In genomic region chr13:97435865-97436718, GRCm38 (mm10) we compare ENCODE assay signal across 8 mouse cellular contexts.
A peak's percentile ranks its signal among the peaks of the same experiment; 100 is the strongest.
DNase-seq lines count a peak whose midpoint lies in the region; ATAC-seq and TF ChIP-seq lines count a peak whose summit lies in the region.

No protein-coding gene starts in this region.

- peak overlapping the region; percentile 59 for H3K4me3 ChIP-seq in E14TG2a.4 (replicated peaks; ENCODE audit: low read length)
- H3K4me3 ChIP-seq in forebrain, embryonic 12.5 days (replicated peaks): peak overlapping the region; percentile 31
- peak overlapping the region; percentile 40 for H3K4me3 ChIP-seq in heart, postnatal 0 days (ENCODE audit: low read depth, low read length)

- no peaks in the 10 kb centered on the region for H3K9me3 ChIP-seq in E14TG2a.4 (ENCODE audit: low read length)
- H3K9me3 ChIP-seq in forebrain, embryonic 12.5 days: no peaks in the 10 kb centered on the region
- H3K9me3 ChIP-seq in heart, postnatal 0 days (replicated peaks; ENCODE audit: control insufficient read depth, low read length): no peaks in the 10 kb centered on the region

- H3K27ac ChIP-seq in forebrain, embryonic 12.5 days: peak overlapping the region; percentile 87
- H3K27ac ChIP-seq in heart, postnatal 0 days (ENCODE audit: low read depth): peak overlapping the region; percentile 77

- TF ChIP-seq CTCF in E14TG2a.4 (conservative IDR thresholded peaks at IDR 0.05; ENCODE audit: low read length): no peak
- TF ChIP-seq CTCF in heart, postnatal 0 days (IDR thresholded peaks at IDR 0.05; ENCODE audit: low read depth): no peak

- peaks cover 96% of the 10 kb centered on the region for H3K4me1 ChIP-seq in E14TG2a.4 (replicated peaks; ENCODE audit: low read depth, low read length)
- peaks cover 66% of the 10 kb centered on the region for H3K4me1 ChIP-seq in forebrain, embryonic 12.5 days
- peaks cover 22% of the 10 kb centered on the region for H3K4me1 ChIP-seq in heart, postnatal 0 days (ENCODE audit: control insufficient read depth, insufficient read depth)

- 0 out of 2 replicates have a peak, but pooled peaks cover 3% of the 10 kb centered on the region for H3K27me3 ChIP-seq in E14TG2a.4 (ENCODE audit: insufficient read depth, low read length)
- no peaks in the 10 kb centered on the region for H3K27me3 ChIP-seq in forebrain, embryonic 12.5 days
- peaks cover 41% of the 10 kb centered on the region for H3K27me3 ChIP-seq in heart, postnatal 0 days (ENCODE audit: control insufficient read depth, insufficient read depth, low read length)

- peak overlapping the region; percentile 47 for H3K9ac ChIP-seq in forebrain, embryonic 12.5 days
- peak overlapping the region; percentile 24; the same call in 1 of the 2 replicates for H3K9ac ChIP-seq in heart, postnatal 0 days (replicated peaks; ENCODE audit: low read depth, low read length)

- peak; percentile 30 for DNase-seq in heart, postnatal 0 days (ENCODE audit: low spot score)
- peak; percentile 70 for DNase-seq in kidney, postnatal 10 days
- peak; percentile 72 for DNase-seq in lung, postnatal 10 days
- DNase-seq in ovary, postnatal 10 days (ENCODE audit: low spot score): peak; percentile 20
- DNase-seq in left cerebral cortex, adult 8-10 months (ENCODE audit: low spot score in 2 of 2): no peak

- WGBS in forebrain, embryonic 12.5 days: 2% methylated on average over 24 of the region's 24 CpGs
- WGBS in heart, postnatal 0 days: 13% methylated on average over 24 of the region's 24 CpGs

- peak; percentile 50 for ATAC-seq in activated CD4-positive, CD25-positive, alpha-beta regulatory T cell, adult 4 months
- ATAC-seq in forebrain, embryonic 12.5 days (ENCODE audit: low FRiP score): peak; percentile 23; the same call in 1 of the 2 replicates
- ATAC-seq in heart, postnatal 0 days (ENCODE audit: insufficient read depth, low read depth): peak; percentile 57

- peak overlapping the region; percentile 55 for H3K4me2 ChIP-seq in forebrain, embryonic 12.5 days
- peak overlapping the region; percentile 67 for H3K4me2 ChIP-seq in heart, postnatal 0 days (ENCODE audit: low read depth, low read length)

- TF ChIP-seq EP300 in heart, postnatal 0 days (IDR thresholded peaks at IDR 0.05; ENCODE audit: low read depth): no peak

- H3K36me3 ChIP-seq in E14TG2a.4 (ENCODE audit: insufficient read depth, low read length): no peaks in the 10 kb centered on the region
- no peaks in the 10 kb centered on the region for H3K36me3 ChIP-seq in forebrain, embryonic 12.5 days (replicated peaks)
- H3K36me3 ChIP-seq in heart, postnatal 0 days (replicated peaks; ENCODE audit: control insufficient read depth, insufficient read depth, low read length): no peaks in the 10 kb centered on the region

Comparison
In these comparisons a context has a peak if more than half of its experiments do, and no peak if none do; other contexts are left out.
1. DNase-seq: peak in heart, postnatal 0 days (single experiment), kidney, postnatal 10 days (single experiment), lung, postnatal 10 days (single experiment) and ovary, postnatal 10 days (single experiment); none in left cerebral cortex, adult 8-10 months (0 of 2).
2. Peak in every context shown above with its lines, with median percentiles within 50 percentile points of each other: H3K4me3 ChIP-seq and ATAC-seq.